Mouse (Mus musculus): ENCODE data around the gene Hspa12a.

Hspa12a gene

DNA sequence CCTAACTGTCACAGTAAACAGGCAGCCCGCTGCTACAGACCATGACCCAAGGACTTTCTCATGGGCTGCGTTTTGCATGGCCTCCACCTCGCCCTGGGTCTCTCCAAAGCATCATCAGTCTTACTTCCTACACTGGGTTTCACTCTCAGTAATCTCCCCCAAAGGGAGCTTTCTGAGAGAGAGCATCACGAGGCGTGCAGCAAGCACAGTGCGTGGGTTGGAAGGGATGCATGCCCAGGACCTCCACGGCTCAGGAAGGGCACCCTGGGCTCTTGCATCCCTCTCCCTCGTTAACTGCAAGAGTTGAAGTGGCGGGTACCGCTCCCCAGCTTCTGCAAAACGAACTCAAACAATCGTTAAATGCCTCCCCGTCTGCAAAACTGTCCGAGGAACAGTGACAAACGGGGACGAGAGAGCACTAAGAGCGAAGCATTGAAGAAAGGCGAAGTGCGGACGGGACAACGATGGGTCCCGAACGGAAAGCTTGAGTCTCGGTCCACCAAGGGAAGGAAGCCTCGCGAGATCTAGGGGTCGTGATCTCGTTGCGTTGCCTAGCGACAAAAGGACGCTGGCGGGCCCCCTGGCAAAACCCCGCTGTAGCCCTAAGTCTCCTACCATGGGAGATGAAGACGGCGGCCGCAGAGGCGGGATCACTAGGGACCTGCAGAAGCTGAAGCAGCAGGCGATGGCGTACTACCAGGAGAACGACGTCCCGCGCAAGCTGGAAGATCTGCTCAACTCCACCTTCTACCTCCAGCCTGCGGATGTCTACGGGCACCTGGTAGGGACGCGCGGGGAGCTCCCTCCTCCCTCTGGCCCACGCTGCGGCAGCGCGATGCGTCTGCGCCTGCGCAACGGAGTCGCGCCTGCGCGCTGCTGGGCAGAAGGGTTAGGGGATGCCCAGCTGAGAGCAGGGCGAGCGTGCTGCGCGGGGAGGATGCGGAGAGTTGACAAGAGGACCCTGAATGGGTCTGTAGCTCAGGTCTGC is at the start of gene Hspa12a, which contains the start of gene Eno4:
TSS of gene Hspa12a (minus strand) at position 814 of the 988 bp plus-strand sequence.
TSS of gene Eno4 (plus strand) at position 585 of the 988 bp plus-strand sequence.
- CTCF ChIA-PET: no interaction called here

- CTCF ChIA-PET: no interaction called here
Measured at GRCm38 (mm10) chr19:58981571-58981970, 38.1 kb upstream of the Hspa12a start.

GRCm38 (mm10) chr19:58980056-58980440 is 36.6 kb upstream of the Hspa12a start:
- CTCF ChIA-PET: no interaction called here

- CTCF ChIA-PET: interaction anchor here (0.6 kb wide), 1 partner anchor 398 kb away, joined by 3 read pairs; no protein-coding TSS in a partner anchor
Measured at GRCm38 (mm10) chr19:58979436-58980055, 36.1 kb upstream of the Hspa12a start.

GRCm38 (mm10) chr19:58978401-58979171 is 35.1 kb upstream of the Hspa12a start:
- CTCF ChIA-PET: no interaction called here

- CTCF ChIA-PET: no interaction called here
Measured at GRCm38 (mm10) chr19:58975216-58975863, 31.9 kb upstream of the Hspa12a start.

DNA sequence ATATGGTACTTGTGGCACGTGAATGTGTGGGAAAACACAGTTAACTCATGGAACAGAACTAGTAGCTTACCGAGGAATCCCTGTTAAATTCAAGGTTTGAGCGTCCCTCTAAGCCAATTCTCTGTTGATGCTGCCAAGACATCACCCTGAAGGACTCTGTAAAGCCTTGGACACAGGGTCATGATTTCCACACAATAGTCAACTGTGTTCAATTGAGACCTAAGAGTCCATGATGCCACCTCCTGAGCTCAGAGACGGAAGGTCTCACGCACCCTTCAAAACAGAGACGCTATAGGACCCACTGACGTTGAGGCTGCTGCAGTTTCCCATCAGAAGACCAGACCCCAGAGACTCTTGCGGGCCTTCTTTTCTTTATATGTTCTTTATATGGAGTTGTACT is 30.7 kb upstream of the Hspa12a start:
- CTCF ChIA-PET: no interaction called here

- CTCF ChIA-PET: interaction anchor here (0.6 kb wide), 1 partner anchor 772 kb away, joined by 7 read pairs; no protein-coding TSS in a partner anchor
Measured at GRCm38 (mm10) chr19:58970826-58971225, 27.4 kb upstream of the Hspa12a start.

DNA sequence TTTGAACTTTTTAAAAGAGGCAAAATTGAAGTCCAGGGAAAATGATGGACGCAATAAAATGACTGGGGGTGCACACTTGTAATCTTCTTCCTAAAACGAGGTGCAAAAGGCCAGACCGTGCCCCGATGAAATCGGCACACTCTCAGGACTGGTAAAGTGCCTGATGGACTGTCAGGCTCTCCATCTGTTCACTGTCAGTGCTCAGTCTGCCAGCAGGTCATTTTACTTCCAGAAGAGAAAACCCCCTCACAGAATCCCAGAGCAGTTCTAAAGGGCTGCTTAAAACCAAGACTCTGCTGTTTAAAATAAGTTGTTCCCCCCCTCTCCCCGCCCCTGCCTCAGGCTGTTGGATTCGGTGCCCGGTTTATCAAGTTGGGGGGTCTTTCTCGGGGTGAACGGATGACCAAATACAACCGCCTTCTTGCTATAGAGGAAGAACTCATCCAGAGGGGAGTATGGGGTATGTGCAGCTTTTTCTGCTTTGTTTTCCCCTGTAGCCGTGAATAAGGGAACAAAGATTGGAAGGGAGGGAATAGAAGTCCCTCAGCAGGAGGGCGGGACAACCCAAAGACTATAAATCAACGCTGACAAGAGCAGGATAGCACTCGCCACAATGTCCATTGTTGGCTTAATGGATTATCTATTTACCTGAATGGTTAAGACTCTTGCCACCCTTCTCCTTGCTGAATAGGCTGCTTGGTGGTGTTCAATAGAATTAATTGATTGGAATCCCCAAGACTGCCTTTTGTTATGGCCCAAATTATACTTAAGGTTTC is 25.5 kb upstream of the Hspa12a start:
- CTCF ChIA-PET: interaction anchor here (0.6 kb wide), 1 partner anchor 14 kb away, joined by 5 read pairs; no protein-coding TSS in a partner anchor

DNA sequence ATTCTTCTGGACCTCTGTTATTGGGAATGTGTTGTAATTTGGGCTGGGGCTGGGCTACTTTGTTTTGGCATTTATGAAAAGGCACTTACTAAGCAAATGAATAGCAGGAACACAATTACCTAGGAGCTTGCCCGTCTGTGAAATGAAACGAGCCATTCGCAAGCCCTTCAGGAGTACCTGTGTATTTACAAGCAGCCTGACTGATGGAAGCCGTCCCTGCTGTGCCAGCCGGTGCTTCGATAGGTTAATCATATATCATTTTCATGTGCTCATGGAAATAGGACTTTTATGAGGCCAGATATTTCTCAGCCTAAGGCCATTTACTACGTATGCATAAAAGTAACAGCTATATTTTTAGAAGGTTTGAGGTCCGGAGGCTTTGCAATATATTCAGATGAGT is 19.6 kb upstream of the Hspa12a start:
- CTCF ChIA-PET: interaction anchor here (0.5 kb wide), 1 partner anchor 11 kb away, joined by 9 read pairs; no protein-coding TSS in a partner anchor

DNA sequence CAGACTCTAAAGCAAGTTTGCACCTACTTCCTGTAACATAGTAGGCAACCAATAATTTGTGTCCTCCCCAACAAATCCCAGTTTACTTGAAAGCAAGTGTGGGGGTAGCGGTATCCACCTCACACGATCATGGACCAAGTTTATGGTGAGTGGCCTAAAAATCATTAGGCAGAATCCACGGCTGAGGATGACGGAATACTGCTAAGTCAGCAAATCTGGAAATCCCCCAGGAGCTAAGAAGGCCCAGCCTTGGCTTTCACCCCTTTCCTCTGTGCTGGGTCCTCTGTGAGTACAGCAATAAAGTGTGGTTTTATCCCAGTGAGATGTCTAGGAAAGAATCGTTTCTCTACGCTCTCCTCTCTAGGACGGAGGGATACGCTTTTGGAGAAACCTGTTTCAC is 11.3 kb upstream of the Hspa12a start:
- CTCF ChIA-PET: no interaction called here

DNA sequence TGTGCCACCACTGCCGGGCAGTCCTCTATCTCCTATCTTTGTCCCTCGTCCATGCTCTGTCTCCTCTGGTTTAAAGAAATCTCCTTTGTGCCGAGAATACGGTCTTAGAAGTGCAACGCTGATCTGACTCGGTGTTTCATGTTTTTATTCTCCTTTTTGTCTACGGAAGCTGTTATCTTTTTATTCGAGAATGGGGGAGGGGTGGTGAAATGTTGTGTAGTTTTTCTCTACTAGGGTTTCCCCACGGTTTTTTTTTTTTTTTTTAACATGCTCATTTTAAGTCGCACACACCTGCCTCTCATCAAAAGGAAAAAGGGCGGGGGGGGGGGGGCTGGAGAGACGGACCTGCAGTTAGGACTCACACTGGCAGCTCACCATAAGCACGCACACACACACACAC is 8.8 kb upstream of the Hspa12a start:
- CTCF ChIA-PET: interaction anchor here (0.7 kb wide), 1 partner anchor 11 kb away, joined by 9 read pairs; no protein-coding TSS in a partner anchor

- CTCF ChIA-PET: interaction anchor here (0.7 kb wide), 1 partner anchor 11 kb away, joined by 9 read pairs; no protein-coding TSS in a partner anchor
Measured at GRCm38 (mm10) chr19:58951521-58951920, 8.1 kb upstream of the Hspa12a start.

GRCm38 (mm10) chr19:58945959-58946358 is 2.5 kb upstream of the Hspa12a start:
- CTCF ChIA-PET: no interaction called here

DNA sequence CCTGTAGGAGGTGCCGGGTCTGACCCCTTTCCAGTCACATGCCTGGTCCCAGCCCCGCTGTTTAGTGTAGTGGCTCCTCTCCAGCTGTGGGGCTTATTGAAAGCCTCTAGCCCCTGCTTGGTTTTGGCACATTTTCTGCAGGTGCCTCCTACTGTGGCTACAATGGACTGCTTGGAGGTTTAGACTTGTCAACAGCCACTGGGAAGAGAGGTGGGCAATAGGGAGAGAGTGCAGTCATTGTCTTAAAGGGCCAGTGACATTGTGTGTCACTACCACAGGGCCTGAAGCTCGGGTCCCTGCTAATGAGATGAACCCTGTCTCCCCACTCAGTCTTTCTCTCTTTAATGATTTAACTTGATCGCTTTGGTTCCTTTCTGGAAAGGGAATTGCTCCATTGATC is 10.4 kb downstream of the Hspa12a start:
- CTCF ChIA-PET: no interaction called here

DNA sequence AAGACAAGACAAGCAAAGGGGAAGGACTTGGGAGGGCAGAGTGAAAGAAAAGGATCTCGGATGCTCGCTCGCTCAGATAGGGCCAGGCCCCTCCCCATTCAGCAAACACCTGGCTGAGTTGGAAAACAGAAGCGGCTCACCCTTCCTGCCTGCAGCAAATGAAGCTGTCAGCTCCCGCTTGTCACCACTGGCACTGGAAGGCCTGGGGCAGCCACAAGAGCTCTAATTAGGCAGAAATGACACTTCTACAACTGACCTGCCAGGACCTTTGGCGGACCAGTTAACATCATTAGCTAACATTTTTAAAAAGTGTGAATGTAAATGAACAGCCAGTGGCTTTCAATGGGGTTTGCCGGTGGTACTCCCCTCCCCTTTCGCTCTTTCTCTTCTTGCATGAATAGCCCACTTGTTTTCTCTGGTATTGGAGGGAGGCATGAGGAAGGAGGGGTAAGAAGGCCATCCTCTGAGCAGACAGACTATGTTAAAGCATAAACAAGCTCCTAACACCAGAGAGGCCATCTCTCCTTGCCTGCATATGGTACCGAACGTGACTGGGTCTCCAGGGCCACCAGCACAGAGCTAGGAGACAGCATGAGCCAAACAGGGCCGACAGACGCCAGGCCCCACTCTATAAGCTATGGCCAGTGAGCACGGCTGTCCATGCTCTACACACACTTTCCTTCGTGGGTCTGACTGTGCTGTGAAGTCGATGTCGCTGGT is 12.2 kb downstream of the Hspa12a start:
- CTCF ChIA-PET: no interaction called here

DNA sequence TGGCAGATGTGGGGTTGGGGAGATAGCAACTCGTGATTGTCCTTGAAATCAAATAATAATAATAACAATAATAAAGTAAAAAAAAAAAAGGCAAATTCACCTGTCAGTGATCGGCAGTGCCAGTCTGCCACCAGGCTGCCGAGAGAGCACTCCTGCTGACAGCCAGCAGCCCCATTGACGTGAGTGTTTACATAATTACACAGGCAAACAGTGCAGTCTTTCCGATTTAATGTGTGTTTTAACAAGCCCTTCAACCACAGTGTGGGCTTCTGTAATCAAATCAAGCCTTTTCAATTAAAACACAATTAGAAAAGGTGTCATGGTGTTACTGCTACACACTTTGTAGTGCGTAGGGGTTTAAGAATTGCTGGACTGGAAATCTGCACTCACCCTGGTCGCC is 24.3 kb downstream of the Hspa12a start:
- CTCF ChIA-PET: no interaction called here

- CTCF ChIA-PET: no interaction called here
Measured at GRCm38 (mm10) chr19:58918597-58918996, 24.9 kb downstream of the Hspa12a start.

DNA sequence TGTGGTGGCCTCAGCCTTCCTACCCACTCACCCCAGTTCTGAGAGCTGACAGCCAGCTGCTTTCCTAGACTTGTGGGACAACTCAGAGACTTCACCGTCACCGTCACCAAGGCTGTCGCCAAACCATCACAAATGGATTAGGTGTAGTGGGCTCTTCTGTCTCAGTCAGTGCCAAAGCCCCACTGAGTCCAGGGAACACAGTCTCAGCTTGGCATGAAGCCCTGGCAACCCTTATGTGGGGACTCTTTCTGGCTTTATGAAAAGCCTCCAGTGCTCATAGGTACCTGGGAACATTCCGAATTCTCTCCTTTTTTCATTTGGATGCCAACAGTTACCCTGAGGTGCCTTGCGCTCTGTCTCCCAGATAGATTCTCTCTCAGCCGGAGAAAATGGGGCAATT is 30.2 kb downstream of the Hspa12a start:
- CTCF ChIA-PET: no interaction called here

DNA sequence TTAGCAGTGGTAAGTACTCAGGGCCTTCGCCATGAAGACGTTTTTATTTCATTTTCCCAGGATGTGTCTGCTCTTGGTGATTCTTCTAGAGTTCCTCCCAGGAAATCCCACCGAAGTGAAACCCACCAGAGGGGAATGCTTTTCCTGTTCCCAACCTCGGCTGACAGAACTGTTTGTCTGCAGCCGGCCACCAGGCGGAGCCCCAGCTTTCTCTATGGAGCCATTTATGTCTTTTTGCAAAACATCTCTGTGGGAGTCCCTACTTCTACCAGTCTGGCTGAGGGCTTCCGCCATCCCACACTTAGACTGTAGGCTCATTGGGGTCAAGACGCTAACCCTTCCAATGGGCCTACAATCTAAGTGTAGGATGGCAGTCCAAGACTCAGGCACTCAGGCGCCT is 32.1 kb downstream of the Hspa12a start:
- CTCF ChIA-PET: interaction anchor here (1.1 kb wide), 1 partner anchor 297 kb away, joined by 4 read pairs; no protein-coding TSS in a partner anchor
